Mouse (Mus musculus): ENCODE measurements around the gene Gm15056. TPM values are rescaled to one million over a fixed set of nuclear protein-coding genes. Genes with fewer than 3 reads are reported as not detected.

The Gm15056 gene
- not detected in 2 replicates for polyA plus RNA-seq (2012; ENCODE audit: insufficient read depth, insufficient read length, missing spikeins)

DNA sequence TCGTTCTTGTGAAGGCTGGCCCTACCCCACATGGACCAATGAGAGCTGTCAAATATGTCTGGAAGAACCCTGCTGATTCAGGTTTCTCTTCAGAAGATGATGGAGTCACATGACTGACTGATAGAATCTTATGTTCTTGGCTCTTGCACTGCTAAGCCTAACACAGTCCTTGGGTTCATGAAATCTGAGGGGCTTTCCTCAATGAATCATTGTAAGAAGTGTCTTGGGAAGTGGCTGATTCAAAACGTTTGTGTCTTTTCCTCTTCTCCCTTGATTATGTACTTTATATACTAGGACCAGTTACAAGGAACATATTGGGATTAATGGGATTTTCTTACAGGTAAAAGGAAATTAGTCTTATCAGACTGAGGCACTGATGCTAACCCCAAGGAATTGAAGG lies at the start of gene Gm15056:
Gene Gm15056 (minus strand): TSS at position 101 of the 400 bp plus-strand sequence.
- Histone ChIP-seq H3K27ac (ENCODE audit: insufficient read depth, low read depth, low read length) (no peak within 1 kb of the TSS), H3K4me1 (ENCODE audit: control insufficient read depth, insufficient read depth, low read length) (peaks cover 2% of the 10 kb centered on the region), H3K4me3 (ENCODE audit: insufficient read depth, low read length) (no peak within 1 kb of the TSS)
- no peak for TF ChIP-seq CTCF (IDR thresholded peaks at IDR 0.05; ENCODE audit: low read depth, low read length)
- no peak for TF ChIP-seq POLR2A (IDR thresholded peaks at IDR 0.05; ENCODE audit: borderline replicate concordance, low read depth, low read length)

- TF ChIP-seq POLR2A (IDR thresholded peaks at IDR 0.05; ENCODE audit: borderline replicate concordance, low read depth, low read length) = no peak
- no peak for TF ChIP-seq CTCF (IDR thresholded peaks at IDR 0.05; ENCODE audit: low read depth, low read length)
- Histone ChIP-seq H3K4me3 (ENCODE audit: insufficient read depth, low read length) (no peak within 1 kb of the TSS), H3K27ac (ENCODE audit: insufficient read depth, low read depth, low read length) (no peak within 1 kb of the TSS), H3K4me1 (ENCODE audit: control insufficient read depth, insufficient read depth, low read length) (no peaks in the 10 kb centered on the region)
Observed at GRCm38 (mm10) chr8:20944610-20945009, 42.2 kb upstream of the Gm15056 start, which contains the start of gene AY761185. Gene AY761185 (minus strand): TSS chr8:20944710.

DNA sequence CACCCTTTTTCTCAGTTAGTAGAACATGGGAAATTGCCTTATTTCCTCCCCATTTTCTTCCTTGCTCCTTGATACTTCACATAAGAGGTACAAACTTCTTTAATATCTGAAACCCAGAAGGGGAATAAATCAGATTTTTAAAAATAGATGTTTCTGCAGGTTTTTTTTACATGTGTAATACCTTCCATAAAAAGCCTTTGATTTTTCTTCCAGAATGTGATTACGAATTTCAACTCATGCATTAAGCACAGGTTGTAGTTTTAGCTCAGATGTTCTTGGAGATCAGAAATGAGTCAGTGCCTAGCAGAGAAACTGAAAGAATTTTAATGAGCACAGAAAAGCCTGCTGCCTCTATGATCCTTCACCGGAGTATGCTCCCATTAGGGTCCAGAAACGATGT lies 19.5 kb upstream of the Gm15056 start, which contains the start of gene Gm6040:
Gene Gm6040 (minus strand): TSS at position 101 of the 400 bp plus-strand sequence.
- Histone ChIP-seq H3K27ac (ENCODE audit: insufficient read depth, low read depth, low read length) (no peak within 1 kb of the TSS), H3K4me3 (ENCODE audit: insufficient read depth, low read length) (no peak within 1 kb of the TSS), H3K4me1 (ENCODE audit: control insufficient read depth, insufficient read depth, low read length) (no peaks in the 10 kb centered on the region)
- TF ChIP-seq CTCF (IDR thresholded peaks at IDR 0.05; ENCODE audit: low read depth, low read length) (no peak), POLR2A (IDR thresholded peaks at IDR 0.05; ENCODE audit: borderline replicate concordance, low read depth, low read length) (no peak)

GRCm38 (mm10) chr8:20912288-20912687 lies 9.9 kb upstream of the Gm15056 start:
- TF ChIP-seq POLR2A (IDR thresholded peaks at IDR 0.05; ENCODE audit: borderline replicate concordance, low read depth, low read length) = no peak
- TF ChIP-seq CTCF (IDR thresholded peaks at IDR 0.05; ENCODE audit: low read depth, low read length) = no peak

GRCm38 (mm10) chr8:20908256-20908655 lies 5.8 kb upstream of the Gm15056 start:
- Histone ChIP-seq H3K4me1 (ENCODE audit: control insufficient read depth, insufficient read depth, low read length) (peaks cover 8% of the 10 kb centered on the region), H3K4me3 (ENCODE audit: insufficient read depth, low read length) (no peak overlapping the region), H3K27ac (ENCODE audit: insufficient read depth, low read depth, low read length) (no peak overlapping the region)
- TF ChIP-seq POLR2A (IDR thresholded peaks at IDR 0.05; ENCODE audit: borderline replicate concordance, low read depth, low read length) (no peak), CTCF (IDR thresholded peaks at IDR 0.05; ENCODE audit: low read depth, low read length) (no peak)

More at GRCm38 (mm10) chr8:20912288-20912687, 9.9 kb upstream of the Gm15056 start:
- Histone ChIP-seq H3K4me1 (ENCODE audit: control insufficient read depth, insufficient read depth, low read length) (peaks cover 8% of the 10 kb centered on the region), H3K4me3 (ENCODE audit: insufficient read depth, low read length) (no peak overlapping the region), H3K27ac (ENCODE audit: insufficient read depth, low read depth, low read length) (0 out of 2 replicates have a peak overlapping the region, but pooled peaks have one; percentile 23)

DNA sequence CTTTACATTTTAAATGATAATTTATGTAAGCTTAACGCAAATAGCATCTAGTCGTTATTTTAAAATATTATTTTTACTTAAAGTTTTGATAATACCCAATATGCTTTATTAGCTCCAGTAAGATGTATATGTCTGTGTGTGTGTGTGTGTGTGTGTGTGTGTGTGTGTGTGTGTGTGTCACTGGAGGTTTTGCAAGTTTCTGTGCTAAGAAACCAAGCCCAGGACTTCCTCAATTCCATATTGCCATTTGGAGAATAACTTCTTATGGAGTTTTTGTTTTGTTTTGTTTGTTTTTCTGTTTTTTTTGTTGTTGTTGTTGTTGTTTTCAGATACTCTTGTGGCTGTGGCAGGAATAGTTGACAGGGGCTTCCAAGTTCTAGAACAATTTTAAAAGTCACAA lies 4.7 kb upstream of the Gm15056 start:
- H3K4me1 ChIP-seq (ENCODE audit: control insufficient read depth, insufficient read depth, low read length) = peaks cover 8% of the 10 kb centered on the region
- H3K27ac ChIP-seq (ENCODE audit: insufficient read depth, low read depth, low read length) = peak overlapping the region; percentile 71
- no peak overlapping the region for H3K4me3 ChIP-seq (ENCODE audit: insufficient read depth, low read length)
- TF ChIP-seq CTCF (IDR thresholded peaks at IDR 0.05; ENCODE audit: low read depth, low read length) = no peak
- no peak for TF ChIP-seq POLR2A (IDR thresholded peaks at IDR 0.05; ENCODE audit: borderline replicate concordance, low read depth, low read length)

DNA sequence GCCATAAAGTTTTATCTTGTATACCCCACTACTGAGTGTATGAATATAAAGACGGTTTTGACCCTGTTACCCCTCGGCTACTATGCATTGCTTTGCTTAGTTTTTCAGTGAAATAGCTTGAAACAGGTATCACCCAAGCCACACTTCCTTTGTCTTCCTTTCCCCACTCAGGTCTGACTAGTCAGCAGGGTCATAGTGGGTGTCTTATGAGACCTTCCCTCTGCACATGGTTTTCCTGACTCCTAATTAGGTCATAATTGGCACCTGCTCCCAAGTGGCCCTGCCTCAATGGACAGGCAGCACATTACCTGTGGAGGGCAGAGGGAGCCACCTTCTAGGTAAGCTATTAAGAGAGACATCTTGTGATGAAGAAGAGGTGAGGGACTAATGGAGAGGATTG lies 10.1 kb downstream of the Gm15056 start, which contains the start of gene Defb33:
Gene Defb33 (plus strand): TSS at position 301 of the 400 bp plus-strand sequence.
- Histone ChIP-seq H3K4me3 (ENCODE audit: insufficient read depth, low read length) (no peak within 1 kb of the TSS), H3K4me1 (ENCODE audit: control insufficient read depth, insufficient read depth, low read length) (no peaks in the 10 kb centered on the region; the same call in 1 of the 2 replicates), H3K27ac (ENCODE audit: insufficient read depth, low read depth, low read length) (no peak within 1 kb of the TSS)
- no peak for TF ChIP-seq POLR2A (IDR thresholded peaks at IDR 0.05; ENCODE audit: borderline replicate concordance, low read depth, low read length)
- no peak for TF ChIP-seq CTCF (IDR thresholded peaks at IDR 0.05; ENCODE audit: low read depth, low read length)

GRCm38 (mm10) chr8:20874608-20875007 lies 27.8 kb downstream of the Gm15056 start:
- Histone ChIP-seq H3K4me1 (ENCODE audit: control insufficient read depth, insufficient read depth, low read length) (no peaks in the 10 kb centered on the region), H3K4me3 (ENCODE audit: insufficient read depth, low read length) (no peak overlapping the region), H3K27ac (ENCODE audit: insufficient read depth, low read depth, low read length) (no peak overlapping the region)
- TF ChIP-seq CTCF (IDR thresholded peaks at IDR 0.05; ENCODE audit: low read depth, low read length) (no peak), POLR2A (IDR thresholded peaks at IDR 0.05; ENCODE audit: borderline replicate concordance, low read depth, low read length) (no peak)

Other genes with a start within 250 kb of the Gm15056 start
- gene Defb33, start 10.0 kb downstream of the Gm15056 start, polyA plus RNA-seq (2012; ENCODE audit: insufficient read depth, insufficient read length, missing spikeins) = not detected in 2 replicates
- gene Gm6040, start 19.4 kb upstream of the Gm15056 start, polyA plus RNA-seq (2012; ENCODE audit: insufficient read depth, insufficient read length, missing spikeins) = not detected in 2 replicates
- gene AY761185, start 42.1 kb upstream of the Gm15056 start, polyA plus RNA-seq (2012; ENCODE audit: insufficient read depth, insufficient read length, missing spikeins) = not detected in 2 replicates
- gene Defa21, start 122.9 kb upstream of the Gm15056 start, polyA plus RNA-seq (2012; ENCODE audit: insufficient read depth, insufficient read length, missing spikeins) = not detected in 2 replicates
- not detected in 2 replicates for gene Defa23, start 152.4 kb upstream of the Gm15056 start, polyA plus RNA-seq (2012; ENCODE audit: insufficient read depth, insufficient read length, missing spikeins)
- not detected in 2 replicates for gene Defa35, start 162.4 kb upstream of the Gm15056 start, polyA plus RNA-seq (2012; ENCODE audit: insufficient read depth, insufficient read length, missing spikeins)
- not detected in 2 replicates for gene Defa25, start 181.8 kb upstream of the Gm15056 start, polyA plus RNA-seq (2012; ENCODE audit: insufficient read depth, insufficient read length, missing spikeins)
- gene Gm14851, start 193.4 kb upstream of the Gm15056 start, polyA plus RNA-seq (2012; ENCODE audit: insufficient read depth, insufficient read length, missing spikeins) = not detected in 2 replicates
- gene Defa30, start 232.0 kb upstream of the Gm15056 start, polyA plus RNA-seq (2012; ENCODE audit: insufficient read depth, insufficient read length, missing spikeins) = not detected in 2 replicates